Mouse (Mus musculus): ENCODE data around the gene Pdzd8.

DNA sequence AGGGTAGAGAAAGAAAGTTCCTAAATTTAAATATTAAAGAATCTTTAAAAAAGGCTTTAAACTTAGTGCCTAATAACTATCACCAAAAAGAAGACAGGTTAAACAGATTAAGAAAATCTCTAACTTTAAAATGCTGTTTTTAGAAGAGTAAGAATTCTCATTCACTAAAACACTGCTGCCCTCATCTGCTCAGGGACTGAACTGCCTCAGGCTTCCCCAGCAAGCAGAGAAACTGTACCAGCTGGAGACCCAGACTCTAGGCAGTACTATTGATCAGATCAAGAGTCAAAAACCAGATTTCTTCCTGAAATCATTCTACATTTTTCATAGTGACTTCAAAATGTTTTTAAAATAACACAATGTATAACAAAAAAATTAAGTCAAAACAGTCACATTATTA, 29.0 kb downstream of the Pdzd8 start:
- TF ChIP-seq CTCF (IDR thresholded peaks at IDR 0.05; ENCODE audit: low read depth, low read length) = no peak
- no peak for TF ChIP-seq POLR2A (IDR thresholded peaks at IDR 0.05; ENCODE audit: borderline replicate concordance, low read depth, low read length)

Measured in bone marrow macrophage, adult 2 months (primary cell).